Mouse (Mus musculus) embryonic facial prominence, embryonic 14.5 days (tissue): ENCODE results near the gene Palld. TPM values are rescaled to one million over a fixed set of nuclear protein-coding genes. Genes with fewer than 3 reads are reported as not detected.

ENCODE experiments used
- ATAC-seq: fragments of 200-750 bp; cut with Nextera tagmentation; 2 replicates; pipeline ENCODE4 v1.8.0; 2017; ENCODE audit warnings: low read depth, moderate number of reproducible peaks, moderate TSS enrichment
- DNase-seq: peaks from one replicate; pipeline ENCODE4 v3.0.0-alpha.2; 2015; ENCODE audit warnings: low spot score
- H3K27ac ChIP-seq: fragments of 300-500 bp; sonication (generic); replicated peaks from 2 replicates; pipeline ENCODE4 v1.5.1; 2014; ENCODE audit warnings: low read depth, mild to moderate bottlenecking, low read length, moderate library complexity
- H3K27me3 ChIP-seq: fragments of 300-500 bp; sonication (generic); replicated peaks from 2 replicates; pipeline ENCODE4 v1.6.1; 2014; ENCODE audit warnings: low read length; ENCODE audit not compliant: control insufficient read depth, insufficient read depth
- H3K36me3 ChIP-seq: fragments of 300-500 bp; sonication (generic); 2 replicates; pipeline ENCODE4 v1.6.1; 2014; ENCODE audit warnings: low read length, mixed read lengths; ENCODE audit not compliant: control insufficient read depth, insufficient read depth
- H3K4me1 ChIP-seq: fragments of 300-500 bp; sonication (generic); 2 replicates; pipeline ENCODE4 v1.6.1; 2014; ENCODE audit warnings: antibody characterized with exemption, low read length; ENCODE audit not compliant: control insufficient read depth, insufficient read depth
- H3K4me2 ChIP-seq: fragments of 300-500 bp; sonication (generic); 2 replicates; pipeline ENCODE4 v1.6.1; 2014; ENCODE audit warnings: low read depth, mild to moderate bottlenecking, low read length, moderate library complexity, mixed read lengths
- H3K4me3 ChIP-seq: fragments of 300-500 bp; sonication (generic); 2 replicates; pipeline ENCODE4 v1.5.1; 2014; ENCODE audit warnings: low read depth, mild to moderate bottlenecking, low read length
- H3K9ac ChIP-seq: fragments of 300-500 bp; sonication (generic); 2 replicates; pipeline ENCODE4 v1.6.1; 2014; ENCODE audit warnings: low read depth, mild to moderate bottlenecking, low read length, moderate library complexity, mixed read lengths
- H3K9me3 ChIP-seq: fragments of 300-500 bp; sonication (generic); 2 replicates; pipeline ENCODE4 v1.6.1; 2016; ENCODE audit warnings: low read length; ENCODE audit not compliant: control insufficient read depth
- WGBS: fragments of 180-500 bp; shearing (Covaris S2); extraction: QIAGEN DNeasy Blood & Tissue Kit; methylation state at CpG from one replicate; pipeline ENCODE4 v1.1.7; 2014; 5-methylcytosine and 5-hydroxymethylcytosine counted together
- polyA plus RNA-seq: library from polyadenylated mRNA; unstranded; fragments of >200 nt; fragmentation: Nextera tagmentation; extraction: Ambion mirVana; gene quantifications from 2 replicates; pipeline ENCODE4 v1.2.1, GENCODE M21; 2014

Palld gene
- polyA plus RNA-seq, 1 experiment from 2014 or later = 96.3 TPM

DNA sequence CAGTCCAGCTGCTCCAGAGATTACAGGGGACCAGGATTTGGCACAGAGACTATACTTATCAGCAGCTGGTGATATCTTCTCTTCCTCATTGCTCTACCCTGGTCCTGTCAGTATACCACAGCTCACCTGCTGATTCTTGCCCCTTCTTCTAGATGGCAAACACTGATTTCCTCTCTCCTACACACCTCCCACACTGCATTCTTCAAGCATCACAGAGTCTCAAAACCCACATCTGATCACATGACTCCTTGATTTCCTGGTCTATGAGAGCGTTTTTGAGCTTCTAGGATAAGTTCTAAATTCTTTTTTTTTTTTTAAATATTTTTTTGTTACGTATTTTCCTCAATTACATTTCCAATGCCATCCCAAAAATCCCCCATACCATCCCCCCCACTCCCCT, 331.9 kb downstream of the Palld start:
- H3K27me3 ChIP-seq = no peaks in the 10 kb centered on the region
- no peak overlapping the region for H3K9ac ChIP-seq
- H3K27ac ChIP-seq = no peak overlapping the region
- no peaks in the 10 kb centered on the region for H3K9me3 ChIP-seq
- ATAC-seq = no peak
- 90% methylated on average over 2 of the region's 2 CpGs for WGBS
- no peak overlapping the region for H3K4me3 ChIP-seq
- H3K4me1 ChIP-seq = peaks cover 24% of the 10 kb centered on the region
- DNase-seq = no peak
- H3K36me3 ChIP-seq = no peaks in the 10 kb centered on the region
- no peak overlapping the region for H3K4me2 ChIP-seq

GRCm38 (mm10) chr8:61569721-61570120, 332.8 kb downstream of the Palld start:
- no peak for ATAC-seq

GRCm38 (mm10) chr8:61569211-61569610, 333.3 kb downstream of the Palld start:
- Histone ChIP-seq H3K4me2 (no peak overlapping the region), H3K4me1 (peaks cover 18% of the 10 kb centered on the region), H3K27me3 (no peaks in the 10 kb centered on the region), H3K27ac (0 out of 2 replicates have a peak overlapping the region, but pooled peaks have one; percentile 7), H3K4me3 (no peak overlapping the region), H3K36me3 (no peaks in the 10 kb centered on the region), H3K9ac (no peak overlapping the region), H3K9me3 (no peaks in the 10 kb centered on the region)
- ATAC-seq = no peak
- no peak for DNase-seq

More at GRCm38 (mm10) chr8:61569721-61570120, 332.8 kb downstream of the Palld start:
- H3K4me2 ChIP-seq = no peak overlapping the region
- H3K9ac ChIP-seq = no peak overlapping the region
- WGBS = 45% methylated on average over 4 of the region's 4 CpGs
- 0 out of 2 replicates have a peak overlapping the region, but pooled peaks have one; percentile 7 for H3K27ac ChIP-seq
- DNase-seq = no peak
- H3K9me3 ChIP-seq = no peaks in the 10 kb centered on the region
- no peak overlapping the region for H3K4me3 ChIP-seq
- no peaks in the 10 kb centered on the region for H3K27me3 ChIP-seq
- no peaks in the 10 kb centered on the region for H3K36me3 ChIP-seq
- H3K4me1 ChIP-seq = peaks cover 22% of the 10 kb centered on the region

GRCm38 (mm10) chr8:61563378-61563777, 339.1 kb downstream of the Palld start:
- Histone ChIP-seq H3K27me3 (no peaks in the 10 kb centered on the region), H3K36me3 (peaks cover 2% of the 10 kb centered on the region; the same call in 1 of the 2 replicates), H3K4me2 (no peak overlapping the region), H3K9ac (no peak overlapping the region), H3K4me1 (peaks cover 14% of the 10 kb centered on the region; the same call in 1 of the 2 replicates), H3K27ac (no peak overlapping the region), H3K9me3 (no peaks in the 10 kb centered on the region), H3K4me3 (no peak overlapping the region)
- 74% methylated on average over 4 of the region's 4 CpGs for WGBS
- no peak for DNase-seq
- ATAC-seq = no peak

DNA sequence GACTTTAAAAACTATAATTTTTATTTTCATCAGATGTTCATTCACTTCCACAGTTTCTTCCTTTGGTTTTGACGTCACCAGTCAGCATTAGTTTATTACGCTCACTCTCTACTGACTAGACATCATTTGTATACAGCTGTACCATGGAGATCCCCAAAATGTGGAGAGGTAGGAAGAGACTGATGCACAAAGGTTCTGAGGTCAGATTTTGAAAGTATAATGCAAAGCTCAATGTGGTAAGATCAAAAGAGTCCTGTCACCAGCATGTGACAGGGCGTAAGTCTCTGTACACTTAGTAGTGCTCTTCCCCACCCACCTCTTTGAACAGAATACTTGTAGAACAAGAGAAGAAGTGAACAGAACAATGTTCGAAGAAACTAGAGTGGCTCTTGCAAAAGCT, 339.9 kb downstream of the Palld start:
- no peak for DNase-seq
- WGBS = 92% methylated on average over 4 of the region's 4 CpGs

GRCm38 (mm10) chr8:61561220-61561619, 341.3 kb downstream of the Palld start:
- Histone ChIP-seq H3K4me2 (no peak overlapping the region), H3K4me1 (peaks cover 17% of the 10 kb centered on the region; the same call in 1 of the 2 replicates), H3K9me3 (no peaks in the 10 kb centered on the region), H3K27ac (no peak overlapping the region), H3K4me3 (no peak overlapping the region), H3K27me3 (no peaks in the 10 kb centered on the region), H3K9ac (no peak overlapping the region), H3K36me3 (peaks cover 2% of the 10 kb centered on the region; the same call in 1 of the 2 replicates)
- ATAC-seq = no peak
- no peak for DNase-seq
- WGBS = 94% methylated on average over 5 of the region's 5 CpGs

More for the DNA sequence above, 339.9 kb downstream of the Palld start:
- no peak for ATAC-seq
- Histone ChIP-seq H3K36me3 (peaks cover 2% of the 10 kb centered on the region; the same call in 1 of the 2 replicates), H3K4me2 (no peak overlapping the region), H3K4me3 (no peak overlapping the region), H3K27ac (no peak overlapping the region), H3K4me1 (peaks cover 17% of the 10 kb centered on the region; the same call in 1 of the 2 replicates), H3K9me3 (no peaks in the 10 kb centered on the region), H3K27me3 (no peaks in the 10 kb centered on the region), H3K9ac (no peak overlapping the region)

DNA sequence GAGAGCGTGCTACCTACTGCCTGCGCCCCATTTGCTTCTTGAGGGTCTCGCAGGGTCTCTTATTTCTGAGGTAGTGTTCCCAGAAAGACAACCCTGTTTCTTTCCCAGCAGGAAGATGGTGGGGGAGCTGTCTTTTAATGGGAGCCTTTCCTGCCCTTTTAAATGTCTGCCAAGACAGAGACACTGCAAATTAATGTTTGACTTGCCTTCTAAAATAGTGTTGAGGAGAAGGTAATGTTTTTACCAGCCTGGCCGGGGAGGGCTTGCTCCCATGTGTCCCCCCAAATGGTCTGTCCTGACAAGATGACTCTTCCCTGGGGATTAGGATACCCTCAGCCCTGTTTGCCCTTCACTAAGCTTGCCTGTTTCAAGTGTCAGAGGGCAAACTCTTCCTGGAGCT, 342.5 kb downstream of the Palld start:
- Histone ChIP-seq H3K36me3 (peaks cover 2% of the 10 kb centered on the region; the same call in 1 of the 2 replicates), H3K4me3 (no peak overlapping the region), H3K27me3 (no peaks in the 10 kb centered on the region), H3K9me3 (no peaks in the 10 kb centered on the region), H3K4me2 (no peak overlapping the region), H3K4me1 (peaks cover 26% of the 10 kb centered on the region), H3K9ac (no peak overlapping the region), H3K27ac (no peak overlapping the region)
- no peak for DNase-seq
- WGBS = 89% methylated on average over 4 of the region's 4 CpGs
- ATAC-seq = no peak

DNA sequence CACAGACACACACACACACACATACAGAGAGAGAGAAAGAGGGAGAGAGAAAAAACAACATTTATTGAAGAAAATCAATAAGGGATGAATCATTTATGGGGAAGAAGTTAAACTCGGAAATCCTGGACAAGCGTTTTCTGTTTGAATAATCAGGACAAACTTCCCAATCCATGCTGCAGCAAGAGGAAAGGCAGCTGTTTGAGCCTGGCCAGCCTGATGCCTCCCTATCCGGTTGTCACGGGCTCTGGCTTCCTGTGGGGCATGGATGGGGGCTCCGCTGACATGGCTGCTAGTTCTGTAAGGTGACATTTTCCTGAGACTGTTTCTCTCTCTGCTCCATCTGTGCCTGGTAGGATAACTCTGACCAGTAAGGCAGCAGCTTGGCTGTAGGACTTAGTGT, 343.0 kb downstream of the Palld start:
- no peak overlapping the region for H3K4me2 ChIP-seq
- H3K9ac ChIP-seq = no peak overlapping the region
- no peak overlapping the region for H3K4me3 ChIP-seq
- H3K27me3 ChIP-seq = no peaks in the 10 kb centered on the region
- H3K27ac ChIP-seq = no peak overlapping the region
- DNase-seq (no peak), ATAC-seq (no peak)
- peaks cover 29% of the 10 kb centered on the region for H3K4me1 ChIP-seq
- H3K9me3 ChIP-seq = no peaks in the 10 kb centered on the region
- 74% methylated on average over 5 of the region's 5 CpGs for WGBS
- peaks cover 2% of the 10 kb centered on the region; the same call in 1 of the 2 replicates for H3K36me3 ChIP-seq
